Mouse (Mus musculus): ENCODE measurements around the gene Gm609. TPM values are rescaled to one million over a fixed set of nuclear protein-coding genes. Genes with fewer than 3 reads are reported as not detected.
A peak's percentile ranks its signal among the peaks of the same experiment; 100 is the strongest.
"Not testable (repeated sequence)": the region's sequence is repeated elsewhere in the genome, so short reads cannot be mapped to it uniquely, and the experiment has no call there.

Gm609 gene
- 0.82 and 1.6 TPM in 2 replicates for polyA plus RNA-seq (2015; fragmentation: Nextera tagmentation; extraction: Ambion mirVana)

DNA sequence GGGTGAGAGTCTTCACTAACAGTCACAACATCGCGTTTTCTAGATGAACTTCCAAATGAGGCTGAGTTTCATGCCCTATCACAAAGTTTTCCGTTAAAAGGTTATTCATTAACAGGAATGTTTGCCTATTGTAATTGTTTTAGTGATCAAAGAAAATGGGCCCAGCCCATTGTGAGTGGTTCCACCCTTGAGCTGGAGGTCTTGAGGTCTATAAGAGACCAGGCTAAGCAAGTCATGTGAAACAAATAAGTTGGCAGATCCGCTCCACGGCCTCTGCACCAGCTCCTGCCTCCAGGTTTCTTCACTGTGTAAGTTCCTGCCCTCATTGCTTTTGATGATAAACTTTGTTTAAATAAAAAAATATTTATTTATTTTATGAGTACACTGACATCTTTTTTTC, at the start of gene Gm609:
Gm609 (minus strand) TSS at position 43 of the 400 bp plus-strand sequence.
- Histone ChIP-seq H3K9me3 (no peaks in the 10 kb centered on the region), H3K4me1 (no peaks in the 10 kb centered on the region), H3K36me3 (no peaks in the 10 kb centered on the region), H3K4me3 (replicated peaks) (no peak within 1 kb of the TSS), H3K9ac (no peak within 1 kb of the TSS), H3K27ac (no peak within 1 kb of the TSS), H3K27me3 (replicated peaks) (no peaks in the 10 kb centered on the region), H3K4me2 (no peak within 1 kb of the TSS)
- WGBS, result 59% methylated on average over 5 of the region's 5 CpGs
- peak; percentile 71 for ATAC-seq (ENCODE audit: insufficient read depth, low FRiP score, low read depth)

- no peak overlapping the region for H3K9ac ChIP-seq
- no peak overlapping the region for H3K4me3 ChIP-seq (replicated peaks)
- H3K36me3 ChIP-seq, result no peaks in the 10 kb centered on the region
- no peaks in the 10 kb centered on the region for H3K9me3 ChIP-seq
- H3K4me2 ChIP-seq, result no peak overlapping the region
- H3K4me1 ChIP-seq, result no peaks in the 10 kb centered on the region
- no peaks in the 10 kb centered on the region for H3K27me3 ChIP-seq (replicated peaks)
- H3K27ac ChIP-seq, result no peak overlapping the region
- ATAC-seq (ENCODE audit: insufficient read depth, low FRiP score, low read depth), result no peak
Measured at GRCm38 (mm10) chr16:45542108-45542507, 49.3 kb upstream of the Gm609 start.

GRCm38 (mm10) chr16:45538342-45538741, 45.6 kb upstream of the Gm609 start:
- not testable (repeated sequence) for H3K9ac ChIP-seq; H3K4me2 ChIP-seq; H3K27ac ChIP-seq; H3K4me3 ChIP-seq (replicated peaks); H3K4me1 ChIP-seq; H3K9me3 ChIP-seq; H3K27me3 ChIP-seq (replicated peaks); H3K36me3 ChIP-seq
- 62% methylated on average over 1 of the region's 1 CpGs for WGBS
- peak; percentile 66 for ATAC-seq (ENCODE audit: insufficient read depth, low FRiP score, low read depth)

DNA sequence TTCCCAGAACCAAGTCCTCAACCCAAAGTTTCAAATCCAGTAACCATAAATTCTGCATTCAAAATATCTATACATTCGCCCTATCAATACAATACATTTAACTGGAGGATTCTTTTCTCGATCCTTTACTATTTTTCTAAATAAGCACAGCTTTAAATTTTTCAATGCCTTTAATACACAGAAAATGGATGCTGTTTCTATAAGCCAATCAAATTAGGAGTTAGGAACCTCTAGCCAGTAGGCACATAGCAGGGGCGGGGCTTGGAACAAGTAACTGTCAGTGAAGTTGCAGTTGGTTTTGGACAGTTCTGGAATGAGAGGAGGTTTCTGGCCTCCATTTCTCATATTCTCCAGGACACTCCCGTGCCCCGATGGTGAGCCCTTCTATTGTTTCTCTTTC, 42.2 kb upstream of the Gm609 start, which contains the start of gene Slc9c1:
Slc9c1 (plus strand) TSS at position 301 of the 400 bp plus-strand sequence.
- WGBS, result 94% methylated on average over 5 of the region's 5 CpGs
- H3K27ac ChIP-seq, result no peak within 1 kb of the TSS
- H3K4me3 ChIP-seq (replicated peaks), result no peak within 1 kb of the TSS
- no peaks in the 10 kb centered on the region for H3K27me3 ChIP-seq (replicated peaks)
- ATAC-seq (ENCODE audit: insufficient read depth, low FRiP score, low read depth), result no peak
- H3K4me1 ChIP-seq, result no peaks in the 10 kb centered on the region
- H3K9ac ChIP-seq, result no peak within 1 kb of the TSS
- H3K4me2 ChIP-seq, result no peak within 1 kb of the TSS
- H3K9me3 ChIP-seq, result no peaks in the 10 kb centered on the region
- no peaks in the 10 kb centered on the region for H3K36me3 ChIP-seq

- H3K27me3 ChIP-seq (replicated peaks), result no peaks in the 10 kb centered on the region
- H3K27ac ChIP-seq, result no peak within 1 kb of the TSS
- H3K36me3 ChIP-seq, result no peaks in the 10 kb centered on the region
- WGBS, result 67% methylated on average over 4 of the region's 4 CpGs
- no peaks in the 10 kb centered on the region for H3K9me3 ChIP-seq
- H3K4me1 ChIP-seq, result no peaks in the 10 kb centered on the region
- no peak for ATAC-seq (ENCODE audit: insufficient read depth, low FRiP score, low read depth)
- no peak within 1 kb of the TSS for H3K4me2 ChIP-seq
- no peak within 1 kb of the TSS for H3K9ac ChIP-seq
- H3K4me3 ChIP-seq (replicated peaks), result no peak within 1 kb of the TSS
Measured at GRCm38 (mm10) chr16:45531950-45532349, 39.2 kb upstream of the Gm609 start, which contains the start of gene Gm17783. TSS of gene Gm17783 (minus strand) at chr16:45532050.

DNA sequence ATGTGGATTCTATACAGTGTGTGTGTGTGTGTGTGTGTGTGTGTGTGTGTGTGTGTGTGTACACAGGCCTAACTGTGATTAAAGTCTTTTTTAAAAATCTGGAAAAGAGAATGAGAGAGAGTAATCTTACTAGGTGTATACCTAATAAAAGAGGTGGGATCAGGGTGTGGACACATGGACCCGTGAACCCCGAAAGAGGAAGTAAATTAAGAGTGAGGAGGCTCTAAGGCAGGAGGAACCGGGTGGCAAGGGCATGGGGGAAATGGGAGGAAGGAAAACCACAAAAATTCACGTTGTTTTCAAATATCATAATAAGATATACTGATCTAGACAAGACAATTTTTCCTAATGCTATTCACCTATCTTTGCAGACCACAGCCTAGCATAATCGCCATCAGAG, 32.8 kb upstream of the Gm609 start:
- Histone ChIP-seq H3K4me2 (no peak overlapping the region), H3K4me1 (no peaks in the 10 kb centered on the region), H3K27ac (no peak overlapping the region), H3K9me3 (no peaks in the 10 kb centered on the region), H3K4me3 (replicated peaks) (no peak overlapping the region), H3K36me3 (no peaks in the 10 kb centered on the region), H3K9ac (no peak overlapping the region), H3K27me3 (replicated peaks) (no peaks in the 10 kb centered on the region)
- ATAC-seq (ENCODE audit: insufficient read depth, low FRiP score, low read depth), result no peak
- WGBS, result 70% methylated on average over 5 of the region's 5 CpGs

DNA sequence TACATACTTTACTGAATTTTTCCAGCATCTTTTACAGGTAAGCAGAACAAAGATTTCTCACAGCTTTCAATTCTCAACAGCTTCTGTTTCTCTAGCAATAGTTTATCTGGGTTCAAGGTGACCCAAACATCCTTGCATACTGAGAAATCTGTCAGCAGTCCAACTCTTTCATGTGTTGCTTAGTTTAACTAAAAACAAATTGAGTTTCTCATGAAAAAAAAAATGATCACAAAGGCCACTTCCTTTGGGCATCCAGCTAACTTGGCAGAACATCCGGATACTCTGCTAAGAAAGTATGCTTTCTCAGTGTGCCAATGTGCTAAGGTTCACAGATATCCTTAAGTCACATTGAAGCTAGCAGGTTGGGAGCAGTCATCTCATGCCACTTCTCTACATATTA, 2.6 kb upstream of the Gm609 start:
- H3K27me3 ChIP-seq (replicated peaks), result no peaks in the 10 kb centered on the region
- H3K9me3 ChIP-seq, result no peaks in the 10 kb centered on the region
- no peak overlapping the region for H3K4me3 ChIP-seq (replicated peaks)
- no peaks in the 10 kb centered on the region for H3K4me1 ChIP-seq
- no peak for ATAC-seq (ENCODE audit: insufficient read depth, low FRiP score, low read depth)
- no peak overlapping the region for H3K9ac ChIP-seq
- no peak overlapping the region for H3K27ac ChIP-seq
- H3K36me3 ChIP-seq, result no peaks in the 10 kb centered on the region
- no peak overlapping the region for H3K4me2 ChIP-seq
- 74% methylated on average over 1 of the region's 1 CpGs for WGBS

- Histone ChIP-seq H3K9ac (no peak overlapping the region), H3K4me3 (replicated peaks) (no peak overlapping the region), H3K27me3 (replicated peaks) (no peaks in the 10 kb centered on the region), H3K27ac (no peak overlapping the region), H3K36me3 (no peaks in the 10 kb centered on the region), H3K4me1 (no peaks in the 10 kb centered on the region), H3K4me2 (no peak overlapping the region), H3K9me3 (no peaks in the 10 kb centered on the region)
- ATAC-seq (ENCODE audit: insufficient read depth, low FRiP score, low read depth), result peak; percentile 47; the same call in 1 of the 2 replicates
Measured at GRCm38 (mm10) chr16:45476991-45477390, 15.8 kb downstream of the Gm609 start.

- not testable (repeated sequence) for ATAC-seq (ENCODE audit: insufficient read depth, low FRiP score, low read depth); H3K36me3 ChIP-seq; H3K4me2 ChIP-seq; H3K9me3 ChIP-seq; H3K9ac ChIP-seq; H3K4me3 ChIP-seq (replicated peaks); H3K27me3 ChIP-seq (replicated peaks); H3K27ac ChIP-seq; H3K4me1 ChIP-seq
- 50% methylated on average over 3 of the region's 3 CpGs for WGBS
Measured at GRCm38 (mm10) chr16:45471836-45472235, 20.9 kb downstream of the Gm609 start.

GRCm38 (mm10) chr16:45454762-45455161, 38.0 kb downstream of the Gm609 start:
- H3K4me1 ChIP-seq, result no peaks in the 10 kb centered on the region
- H3K27me3 ChIP-seq (replicated peaks), result no peaks in the 10 kb centered on the region
- no peak for ATAC-seq (ENCODE audit: insufficient read depth, low FRiP score, low read depth)

GRCm38 (mm10) chr16:45437230-45437739, 55.5 kb downstream of the Gm609 start:
- no peak overlapping the region for H3K27ac ChIP-seq
- no peaks in the 10 kb centered on the region for H3K9me3 ChIP-seq
- H3K4me1 ChIP-seq, result no peaks in the 10 kb centered on the region
- ATAC-seq (ENCODE audit: insufficient read depth, low FRiP score, low read depth), result peak; percentile 63; the same call in 1 of the 2 replicates
- 70% methylated on average over 1 of the region's 1 CpGs for WGBS
- no peak overlapping the region for H3K4me2 ChIP-seq
- no peaks in the 10 kb centered on the region for H3K27me3 ChIP-seq (replicated peaks)
- no peak overlapping the region for H3K4me3 ChIP-seq (replicated peaks)
- no peaks in the 10 kb centered on the region for H3K36me3 ChIP-seq
- no peak overlapping the region for H3K9ac ChIP-seq

More at GRCm38 (mm10) chr16:45454762-45455161, 38.0 kb downstream of the Gm609 start:
- no peaks in the 10 kb centered on the region for H3K9me3 ChIP-seq
- H3K4me3 ChIP-seq (replicated peaks), result no peak overlapping the region
- no peaks in the 10 kb centered on the region for H3K36me3 ChIP-seq
- H3K9ac ChIP-seq, result no peak overlapping the region
- H3K27ac ChIP-seq, result no peak overlapping the region
- H3K4me2 ChIP-seq, result no peak overlapping the region

GRCm38 (mm10) chr16:45435591-45435990, 57.2 kb downstream of the Gm609 start:
- Histone ChIP-seq H3K36me3 (no peaks in the 10 kb centered on the region), H3K4me1 (no peaks in the 10 kb centered on the region), H3K27ac (no peak overlapping the region), H3K27me3 (replicated peaks) (no peaks in the 10 kb centered on the region), H3K4me2 (no peak overlapping the region), H3K9ac (no peak overlapping the region), H3K9me3 (no peaks in the 10 kb centered on the region), H3K4me3 (replicated peaks) (no peak overlapping the region)
- no peak; the same call in 1 of the 2 replicates for ATAC-seq (ENCODE audit: insufficient read depth, low FRiP score, low read depth)

- Histone ChIP-seq H3K4me1 (no peaks in the 10 kb centered on the region), H3K9ac (no peak overlapping the region), H3K9me3 (no peaks in the 10 kb centered on the region), H3K4me2 (no peak overlapping the region), H3K4me3 (replicated peaks) (no peak overlapping the region), H3K27ac (no peak overlapping the region), H3K36me3 (no peaks in the 10 kb centered on the region), H3K27me3 (replicated peaks) (no peaks in the 10 kb centered on the region)
- WGBS, result 77% methylated on average over 9 of the region's 9 CpGs
- ATAC-seq (ENCODE audit: insufficient read depth, low FRiP score, low read depth), result no peak
Measured at GRCm38 (mm10) chr16:45427651-45428050, 65.1 kb downstream of the Gm609 start.

Measured in stomach, embryonic 15.5 days (tissue).